Mouse (Mus musculus) liver, adult 2 months (tissue): ENCODE measurements around the gene Mark1. TPM values are rescaled to one million over a fixed set of nuclear protein-coding genes. Genes with fewer than 3 reads are reported as not detected.

Experiments
- DNase-seq: peaks from one replicate; pipeline ENCODE4 v3.0.0-alpha.2; 2011; ENCODE audit warnings: low read depth, low spot score; ENCODE audit errors: extremely low read depth
- H3K27ac ChIP-seq: fragments of 200-500 bp; replicated peaks from 2 replicates; pipeline ENCODE4 v1.5.1; 2012; ENCODE audit warnings: low read depth, mild to moderate bottlenecking, control low read depth, inconsistent platforms, low read length; ENCODE audit not compliant: insufficient read depth
- H3K27me3 ChIP-seq: fragments of 200-500 bp; 2 replicates; pipeline ENCODE4 v1.6.1; 2012; ENCODE audit warnings: mild to moderate bottlenecking, moderate library complexity, low read length, inconsistent platforms; ENCODE audit not compliant: control insufficient read depth, insufficient read depth
- H3K36me3 ChIP-seq: fragments of 200-500 bp; 2 replicates; pipeline ENCODE4 v1.6.1; 2012; ENCODE audit warnings: low read length, inconsistent platforms; ENCODE audit not compliant: control insufficient read depth, insufficient read depth
- H3K4me1 ChIP-seq: fragments of 200-500 bp; 2 replicates; pipeline ENCODE4 v1.6.1; 2011; ENCODE audit warnings: low read length; ENCODE audit not compliant: control insufficient read depth, insufficient read depth
- H3K4me3 ChIP-seq: fragments of 200-500 bp; 2 replicates; pipeline ENCODE4 v1.5.1; 2011; ENCODE audit warnings: low read depth, mild to moderate bottlenecking, control low read depth, low read length, moderate library complexity; ENCODE audit not compliant: insufficient read depth
- H3K79me2 ChIP-seq: fragments of 200-500 bp; 2 replicates; pipeline ENCODE4 v1.6.1; 2012; ENCODE audit warnings: inconsistent platforms, mild to moderate bottlenecking, low read length, moderate library complexity; ENCODE audit not compliant: control insufficient read depth, insufficient read depth
- H3K9ac ChIP-seq: fragments of 200-500 bp; 2 replicates; pipeline ENCODE4 v1.6.1; 2012; ENCODE audit warnings: low read depth, mild to moderate bottlenecking, control low read depth, inconsistent platforms, low read length
- CTCF ChIP-seq: fragments of 200-500 bp; IDR thresholded peaks from 2 replicates; pipeline ENCODE4 v1.5.1; 2011; ENCODE audit warnings: low read depth, low read length, control low read depth
- POLR2A ChIP-seq: fragments of 200-500 bp; IDR thresholded peaks from 2 replicates; pipeline ENCODE4 v1.6.1; 2011; ENCODE audit warnings: low read length, control low read depth; ENCODE audit not compliant: insufficient read depth; ENCODE audit errors: extremely low read depth
- WGBS: fragments of 180-500 bp; shearing (Covaris S2); methylation state at CpG from one replicate; pipeline ENCODE4 v1.1.7; 2018; 5-methylcytosine and 5-hydroxymethylcytosine counted together
- polyA plus RNA-seq: library from polyadenylated mRNA; depleted of rRNA; stranded (reverse); fragments of >200 nt; gene quantifications from 2 replicates; pipeline ENCODE4 v1.2.3, GENCODE M21; 2012
- total RNA-seq: library from RNA; depleted of rRNA; stranded (reverse); fragments of >200 nt; gene quantifications from 2 replicates; pipeline ENCODE4 v1.2.3, GENCODE M21; 2014

Gene Mark1
- total and polyA plus RNA-seq, 2 experiments = 0.46 to 0.64 TPM

- H3K79me2 ChIP-seq = no peaks in the 10 kb centered on the region
- H3K4me3 ChIP-seq = no peak overlapping the region
- TF ChIP-seq CTCF (no peak), POLR2A (no peak)
- H3K9ac ChIP-seq = no peak overlapping the region
- no peak for DNase-seq
- H3K27me3 ChIP-seq = no peaks in the 10 kb centered on the region
- no peaks in the 10 kb centered on the region for H3K4me1 ChIP-seq
- no peaks in the 10 kb centered on the region for H3K36me3 ChIP-seq
- 78% methylated on average over 13 of the region's 13 CpGs for WGBS
- no peak overlapping the region for H3K27ac ChIP-seq
Measured at GRCm38 (mm10) chr1:185020429-185021168, 21.2 kb upstream of the Mark1 start.

- no peak for TF ChIP-seq POLR2A
- DNase-seq = no peak
- Histone ChIP-seq H3K4me3 (no peak overlapping the region), H3K9ac (no peak overlapping the region), H3K27me3 (no peaks in the 10 kb centered on the region), H3K36me3 (no peaks in the 10 kb centered on the region), H3K79me2 (no peaks in the 10 kb centered on the region), H3K27ac (no peak overlapping the region), H3K4me1 (no peaks in the 10 kb centered on the region)
- 78% methylated on average over 3 of the region's 3 CpGs for WGBS
Measured at GRCm38 (mm10) chr1:185012566-185012965, 13.2 kb upstream of the Mark1 start.

- TF ChIP-seq POLR2A (no peak), CTCF (no peak)
- Histone ChIP-seq H3K27ac (no peak overlapping the region), H3K79me2 (no peaks in the 10 kb centered on the region), H3K4me3 (no peak overlapping the region), H3K9ac (no peak overlapping the region), H3K27me3 (no peaks in the 10 kb centered on the region; the same call in 1 of the 2 replicates), H3K36me3 (no peaks in the 10 kb centered on the region), H3K4me1 (no peaks in the 10 kb centered on the region)
- 86% methylated on average over 5 of the region's 5 CpGs for WGBS
- DNase-seq = no peak
Measured at GRCm38 (mm10) chr1:185007066-185007465, 7.7 kb upstream of the Mark1 start.

GRCm38 (mm10) chr1:184999780-185000599, 620 bp upstream of the Mark1 start:
- no peak for DNase-seq
- TF ChIP-seq CTCF (no peak), POLR2A (no peak)
- H3K79me2 ChIP-seq = no peaks in the 10 kb centered on the region
- H3K27me3 ChIP-seq = peaks cover 13% of the 10 kb centered on the region
- peak overlapping the region; percentile 33; the same call in 1 of the 2 replicates for H3K4me3 ChIP-seq
- no peak overlapping the region for H3K9ac ChIP-seq
- H3K36me3 ChIP-seq = no peaks in the 10 kb centered on the region
- 31% methylated on average over 65 of the region's 65 CpGs for WGBS
- H3K27ac ChIP-seq = no peak overlapping the region
- no peaks in the 10 kb centered on the region for H3K4me1 ChIP-seq

DNA sequence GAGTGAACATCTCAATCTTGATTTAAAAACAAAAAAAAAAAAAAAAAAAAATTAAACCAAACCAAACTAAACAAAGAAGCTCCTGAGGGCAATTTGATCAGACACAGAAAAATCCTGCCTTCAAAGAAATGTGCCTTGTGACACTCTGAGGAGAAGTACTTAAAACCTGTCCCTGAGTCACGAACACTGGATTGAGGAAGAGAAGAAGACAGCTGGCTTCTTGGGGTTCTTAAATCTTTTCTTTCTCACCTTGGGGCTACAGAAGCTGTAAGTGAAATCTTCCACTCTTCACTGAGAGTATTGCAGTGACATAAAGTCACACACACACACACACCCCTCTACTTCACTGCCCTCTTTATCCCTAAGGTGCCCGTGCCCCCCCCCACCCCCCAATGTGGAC, 739 bp downstream of the Mark1 start:
- no peak overlapping the region; the same call in 1 of the 2 replicates for H3K9ac ChIP-seq
- H3K79me2 ChIP-seq = no peaks in the 10 kb centered on the region
- H3K27me3 ChIP-seq = peaks cover 13% of the 10 kb centered on the region
- no peaks in the 10 kb centered on the region for H3K4me1 ChIP-seq
- H3K4me3 ChIP-seq = no peak overlapping the region
- TF ChIP-seq CTCF = no peak
- no peak for TF ChIP-seq POLR2A
- whole genome bisulfite sequencing = 37% methylated on average over 2 of the region's 2 CpGs
- H3K36me3 ChIP-seq = no peaks in the 10 kb centered on the region
- H3K27ac ChIP-seq = no peak overlapping the region
- no peak for DNase-seq
